Mouse (Mus musculus): ENCODE data around the gene Mrpl11. TPM values are rescaled to one million over a fixed set of nuclear protein-coding genes. Genes with fewer than 3 reads are reported as not detected.
"Not testable (repeated sequence)": the region's sequence is repeated elsewhere in the genome, so short reads cannot be mapped to it uniquely, and the experiment has no call there.

The Mrpl11 gene
- polyA plus RNA-seq, 1 experiment = not detected

- TF ChIP-seq CTCF (IDR thresholded peaks at IDR 0.05; ENCODE audit: insufficient read depth, low read depth, low read length) (no peak), POLR2A (IDR thresholded peaks at IDR 0.05; ENCODE audit: insufficient read depth, low read depth, low read length) (peak; percentile 100)
- WGBS = 4% methylated on average over 47 of the region's 47 CpGs
- Histone ChIP-seq H3K4me3 (ENCODE audit: insufficient read depth, low read depth, low read length) (peak overlapping the region; percentile 81), H3K27ac (ENCODE audit: insufficient read depth, low read depth, low read length) (peak overlapping the region; percentile 95), H3K4me1 (ENCODE audit: control insufficient read depth, insufficient read depth, low read length) (peaks cover 49% of the 10 kb centered on the region)
Observed at GRCm38 (mm10) chr19:4989434-4990255, 27.7 kb downstream of the Mrpl11 start.

- H3K27ac ChIP-seq (ENCODE audit: insufficient read depth, low read depth, low read length) = peak within 1 kb of the TSS; percentile 95
- no peak for TF ChIP-seq POLR2A (IDR thresholded peaks at IDR 0.05; ENCODE audit: insufficient read depth, low read depth, low read length)
- TF ChIP-seq CTCF (IDR thresholded peaks at IDR 0.05; ENCODE audit: insufficient read depth, low read depth, low read length) = no peak
- peaks cover 53% of the 10 kb centered on the region for H3K4me1 ChIP-seq (ENCODE audit: control insufficient read depth, insufficient read depth, low read length)
- peak within 1 kb of the TSS; percentile 81 for H3K4me3 ChIP-seq (ENCODE audit: insufficient read depth, low read depth, low read length)
- 15% methylated on average over 4 of the region's 4 CpGs for WGBS
Observed at GRCm38 (mm10) chr19:4990256-4990625, 28.3 kb downstream of the Mrpl11 start, which contains the start of gene Npas4. Gene Npas4 (minus strand): TSS chr19:4990316.

- Histone ChIP-seq H3K27ac (ENCODE audit: insufficient read depth, low read depth, low read length) (peak overlapping the region; percentile 95), H3K4me3 (ENCODE audit: insufficient read depth, low read depth, low read length) (peak overlapping the region; percentile 35; the same call in 1 of the 2 replicates), H3K4me1 (ENCODE audit: control insufficient read depth, insufficient read depth, low read length) (peaks cover 51% of the 10 kb centered on the region)
- TF ChIP-seq POLR2A (IDR thresholded peaks at IDR 0.05; ENCODE audit: insufficient read depth, low read depth, low read length) = no peak
- no peak for TF ChIP-seq CTCF (IDR thresholded peaks at IDR 0.05; ENCODE audit: insufficient read depth, low read depth, low read length)
- 1% methylated on average over 20 of the region's 22 CpGs for WGBS
Observed at GRCm38 (mm10) chr19:4990716-4991115, 28.8 kb downstream of the Mrpl11 start.

DNA sequence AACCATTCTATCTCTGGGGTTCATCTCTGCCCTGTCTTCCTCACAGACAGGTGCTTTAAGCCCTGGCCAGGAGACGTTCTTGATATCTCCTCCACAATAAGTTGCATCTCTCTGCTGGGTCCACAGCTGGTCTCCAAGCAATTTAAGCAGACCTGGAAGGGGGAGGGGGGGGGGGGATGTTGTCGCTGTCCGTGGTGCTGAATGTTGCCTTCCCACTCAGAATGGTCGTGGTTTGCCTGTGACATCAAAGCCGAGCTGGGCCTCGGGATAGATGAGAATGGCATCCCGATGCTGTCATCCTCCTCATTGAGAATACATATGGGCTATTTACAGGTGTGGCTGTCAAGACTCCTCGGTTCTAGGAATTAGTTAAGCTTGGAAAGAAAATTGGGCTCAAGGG, 30.4 kb downstream of the Mrpl11 start:
- TF ChIP-seq CTCF (IDR thresholded peaks at IDR 0.05; ENCODE audit: insufficient read depth, low read depth, low read length) (no peak), POLR2A (IDR thresholded peaks at IDR 0.05; ENCODE audit: insufficient read depth, low read depth, low read length) (no peak)
- Histone ChIP-seq H3K4me1 (ENCODE audit: control insufficient read depth, insufficient read depth, low read length) (peaks cover 49% of the 10 kb centered on the region), H3K4me3 (ENCODE audit: insufficient read depth, low read depth, low read length) (no peak overlapping the region), H3K27ac (ENCODE audit: insufficient read depth, low read depth, low read length) (peak overlapping the region; percentile 97)
- 8% methylated on average over 8 of the region's 8 CpGs for WGBS

- TF ChIP-seq POLR2A (IDR thresholded peaks at IDR 0.05; ENCODE audit: insufficient read depth, low read depth, low read length) (no peak), CTCF (IDR thresholded peaks at IDR 0.05; ENCODE audit: insufficient read depth, low read depth, low read length) (no peak)
- Histone ChIP-seq H3K4me1 (ENCODE audit: control insufficient read depth, insufficient read depth, low read length) (peaks cover 49% of the 10 kb centered on the region), H3K4me3 (ENCODE audit: insufficient read depth, low read depth, low read length) (peak overlapping the region; percentile 22), H3K27ac (ENCODE audit: insufficient read depth, low read depth, low read length) (peak overlapping the region; percentile 100)
- 2% methylated on average over 9 of the region's 9 CpGs for WGBS
Observed at GRCm38 (mm10) chr19:4992904-4993303, 31.0 kb downstream of the Mrpl11 start.

DNA sequence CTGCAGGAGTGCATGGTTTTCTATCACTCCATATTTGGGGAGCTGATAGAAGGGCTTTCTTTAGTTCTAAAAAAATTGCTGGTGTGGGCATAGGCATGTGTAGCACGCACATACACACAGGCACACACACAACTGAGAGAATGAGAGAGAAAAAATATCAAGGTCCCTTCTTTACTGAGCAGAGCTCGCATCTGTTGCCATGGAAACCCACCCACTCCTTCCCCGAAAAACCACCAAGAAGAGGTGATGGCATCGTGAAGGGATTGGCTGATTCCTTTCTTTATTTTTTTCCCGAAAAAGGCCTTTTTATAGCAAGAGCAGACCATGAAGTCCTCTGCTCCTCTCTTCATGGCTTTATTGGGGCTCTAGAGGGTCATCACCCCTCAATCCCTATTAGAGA, 32.1 kb downstream of the Mrpl11 start:
- peak overlapping the region; percentile 100 for H3K27ac ChIP-seq (ENCODE audit: insufficient read depth, low read depth, low read length)
- no peak overlapping the region for H3K4me3 ChIP-seq (ENCODE audit: insufficient read depth, low read depth, low read length)
- H3K4me1 ChIP-seq (ENCODE audit: control insufficient read depth, insufficient read depth, low read length) = peaks cover 50% of the 10 kb centered on the region
- TF ChIP-seq POLR2A (IDR thresholded peaks at IDR 0.05; ENCODE audit: insufficient read depth, low read depth, low read length) (no peak), CTCF (IDR thresholded peaks at IDR 0.05; ENCODE audit: insufficient read depth, low read depth, low read length) (no peak)
- 18% methylated on average over 5 of the region's 5 CpGs for WGBS

- peak overlapping the region; percentile 94; the same call in 1 of the 2 replicates for H3K27ac ChIP-seq (ENCODE audit: insufficient read depth, low read depth, low read length)
- peak overlapping the region; percentile 9 for H3K4me3 ChIP-seq (ENCODE audit: insufficient read depth, low read depth, low read length)
- WGBS = 66% methylated on average over 6 of the region's 6 CpGs
- TF ChIP-seq CTCF (IDR thresholded peaks at IDR 0.05; ENCODE audit: insufficient read depth, low read depth, low read length) (no peak), POLR2A (IDR thresholded peaks at IDR 0.05; ENCODE audit: insufficient read depth, low read depth, low read length) (no peak)
- H3K4me1 ChIP-seq (ENCODE audit: control insufficient read depth, insufficient read depth, low read length) = peaks cover 53% of the 10 kb centered on the region
Observed at GRCm38 (mm10) chr19:4999445-5000140, 37.6 kb downstream of the Mrpl11 start.

DNA sequence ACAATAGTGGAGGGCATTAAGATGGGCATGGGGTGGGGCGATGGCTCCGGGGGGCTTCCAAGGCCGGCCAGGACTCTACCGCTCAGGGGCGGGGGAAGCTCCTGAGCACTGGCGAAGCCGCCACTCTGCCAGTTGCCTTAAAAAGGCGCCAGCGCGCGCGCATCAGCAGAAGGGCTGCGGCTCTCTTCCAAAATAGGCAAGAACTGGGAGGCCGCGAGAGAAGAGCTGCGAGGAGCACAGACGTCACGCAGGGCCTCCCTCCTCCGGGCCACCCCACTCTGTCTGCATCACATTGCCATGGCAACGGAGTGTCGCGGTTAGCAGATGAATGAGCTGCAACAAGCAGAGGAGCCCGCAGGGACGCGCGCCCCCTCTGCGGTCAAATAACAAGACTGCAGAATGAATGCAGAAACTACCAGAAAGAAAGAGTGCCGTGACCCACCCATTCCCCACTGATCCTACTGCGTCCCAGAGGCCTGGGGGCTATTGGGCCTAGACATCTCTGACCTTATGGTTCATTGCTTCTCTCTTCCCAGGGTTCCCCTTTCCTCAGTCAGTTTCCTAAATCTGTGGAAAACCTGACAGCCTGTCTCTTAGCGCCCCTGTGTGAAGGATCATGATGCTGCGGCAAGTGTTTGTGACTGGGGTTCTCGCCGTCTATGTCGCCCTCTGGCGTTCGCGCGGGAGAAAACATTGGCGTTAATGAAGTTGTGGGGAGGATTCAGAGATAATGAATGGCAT, 39.9 kb downstream of the Mrpl11 start:
- Histone ChIP-seq H3K4me3 (ENCODE audit: insufficient read depth, low read depth, low read length) (peak overlapping the region; percentile 36), H3K4me1 (ENCODE audit: control insufficient read depth, insufficient read depth, low read length) (peaks cover 42% of the 10 kb centered on the region), H3K27ac (ENCODE audit: insufficient read depth, low read depth, low read length) (peak overlapping the region; percentile 94)
- peak; percentile 73; the same call in 1 of the 2 replicates for TF ChIP-seq CTCF (IDR thresholded peaks at IDR 0.05; ENCODE audit: insufficient read depth, low read depth, low read length)
- TF ChIP-seq POLR2A (IDR thresholded peaks at IDR 0.05; ENCODE audit: insufficient read depth, low read depth, low read length) = peak; percentile 60; the same call in 1 of the 2 replicates
- under 1% methylated on average over 39 of the region's 39 CpGs for WGBS

- WGBS = 72% methylated on average over 2 of the region's 2 CpGs
- H3K27ac ChIP-seq (ENCODE audit: insufficient read depth, low read depth, low read length); H3K4me3 ChIP-seq (ENCODE audit: insufficient read depth, low read depth, low read length): not testable (repeated sequence)
- peaks cover 28% of the 10 kb centered on the region for H3K4me1 ChIP-seq (ENCODE audit: control insufficient read depth, insufficient read depth, low read length)
Observed at GRCm38 (mm10) chr19:5003644-5004043, 41.7 kb downstream of the Mrpl11 start.
